Mouse (Mus musculus) ES-E14 (cell line): ENCODE data around the gene Zfp978.
"Not testable (repeated sequence)": the region's sequence is repeated elsewhere in the genome, so short reads cannot be mapped to it uniquely, and the experiment has no call there.

Experiments
- CHD2 ChIP-seq: IDR thresholded peaks from 2 replicates; pipeline ENCODE4 v1.6.1; 2014; ENCODE audit warnings: mild to moderate bottlenecking, low read depth, low read length, inconsistent platforms
- HCFC1 ChIP-seq: IDR thresholded peaks from 2 replicates; pipeline ENCODE4 v1.6.1; 2012; ENCODE audit warnings: low read length, inconsistent platforms, borderline replicate concordance; ENCODE audit not compliant: insufficient read depth
- ZC3H11A ChIP-seq: IDR thresholded peaks from 2 replicates; pipeline ENCODE4 v1.6.1; 2012; ENCODE audit warnings: low read depth, mild to moderate bottlenecking, inconsistent platforms, low read length, borderline replicate concordance

DNA sequence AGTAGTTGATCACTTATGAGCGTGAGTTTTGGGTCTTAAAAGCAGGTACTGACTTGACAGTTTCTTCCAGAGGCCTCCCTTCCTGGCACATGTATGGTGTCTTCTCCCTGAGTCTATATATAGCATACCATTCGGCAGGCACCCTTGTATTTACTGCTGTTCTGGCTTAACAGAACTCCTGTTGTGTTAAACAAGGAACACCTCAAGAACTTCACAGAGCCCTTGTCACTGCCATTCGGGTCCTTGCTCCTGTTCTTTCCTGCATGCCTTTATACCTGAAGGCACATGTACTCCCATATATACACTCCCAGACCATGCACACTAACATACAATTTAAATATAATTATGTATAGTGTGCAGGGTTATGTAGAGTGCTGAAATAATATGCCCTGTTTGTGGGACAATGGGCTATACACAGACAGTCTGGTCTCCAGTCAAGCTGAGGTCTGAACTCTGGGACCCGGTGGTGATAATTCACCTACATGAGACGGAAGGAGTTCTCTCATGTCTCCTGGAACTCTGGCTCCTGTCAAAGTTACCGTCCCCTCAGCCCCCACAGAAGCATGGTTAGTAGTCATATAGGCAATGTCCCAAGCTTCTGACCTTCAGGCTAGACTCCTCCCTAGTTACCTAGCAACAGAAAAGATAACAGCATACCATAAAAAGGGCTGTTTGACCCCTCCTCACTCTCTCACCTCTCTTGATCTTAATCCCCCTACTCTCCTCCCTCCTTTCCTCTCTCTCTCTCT is 37.0 kb downstream of the Zfp978 start:
- not testable (repeated sequence) for TF ChIP-seq ZC3H11A, CHD2, HCFC1
